Mouse (Mus musculus) olfactory bulb, adult 2 months (tissue): ENCODE results near the gene Eif3i. TPM values are rescaled to one million over a fixed set of nuclear protein-coding genes. Genes with fewer than 3 reads are reported as not detected.

ENCODE experiments used
- H3K27ac ChIP-seq: fragments of 200-500 bp; 2 replicates; pipeline ENCODE4 v1.5.1; 2012; ENCODE audit warnings: low read depth, low read length; ENCODE audit not compliant: insufficient read depth
- H3K4me1 ChIP-seq: fragments of 200-500 bp; 2 replicates; pipeline ENCODE4 v1.6.1; 2012; ENCODE audit warnings: low read length; ENCODE audit not compliant: control insufficient read depth, insufficient read depth
- H3K4me3 ChIP-seq: fragments of 200-500 bp; 2 replicates; pipeline ENCODE4 v1.5.1; 2012; ENCODE audit warnings: mild to moderate bottlenecking, low read depth, low read length, moderate library complexity; ENCODE audit not compliant: insufficient read depth
- CTCF ChIP-seq: fragments of 200-500 bp; IDR thresholded peaks from 2 replicates; pipeline ENCODE4 v1.5.1; 2012; ENCODE audit warnings: low read depth, mild to moderate bottlenecking, low read length, moderate library complexity; ENCODE audit not compliant: insufficient read depth
- POLR2A ChIP-seq: fragments of 200-500 bp; IDR thresholded peaks from 2 replicates; pipeline ENCODE4 v1.6.1; 2012; ENCODE audit warnings: mild to moderate bottlenecking, low read depth, low read length, moderate library complexity; ENCODE audit not compliant: insufficient read depth
- WGBS: fragments of 180-500 bp; shearing (Covaris S2); methylation state at CpG from one replicate; pipeline ENCODE4 v1.1.7; 2018; 5-methylcytosine and 5-hydroxymethylcytosine counted together
- polyA plus RNA-seq: library from polyadenylated mRNA; stranded (reverse); fragments of >200 nt; gene quantifications from 2 replicates; pipeline ENCODE4 v1.2.4, GENCODE M21; 2012; ENCODE audit warnings: low replicate concordance; ENCODE audit not compliant: missing spikeins, insufficient read depth, insufficient read length

Eif3i gene
- polyA plus RNA-seq, 1 experiment, result not detected

DNA sequence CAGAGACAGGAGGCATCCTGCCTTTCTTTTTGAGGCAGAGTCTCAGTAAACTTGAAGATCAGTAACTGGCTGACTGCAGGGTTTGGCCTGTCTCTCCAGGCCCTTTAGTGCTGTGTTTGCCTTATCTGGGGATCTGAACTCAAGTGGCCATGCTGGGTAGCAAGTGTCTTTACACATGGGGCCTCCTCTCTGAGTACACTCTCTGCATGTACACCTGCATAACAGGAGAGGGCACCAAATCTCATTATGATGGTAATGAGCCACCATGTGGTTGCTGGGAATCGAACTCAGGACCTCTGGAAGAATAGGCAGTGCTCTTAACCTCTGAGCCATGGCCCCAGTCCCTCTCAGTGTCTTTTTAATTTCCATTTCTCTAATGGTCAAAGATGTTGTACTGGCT lies 18.2 kb downstream of the Eif3i start:
- WGBS, result 88% methylated on average over 1 of the region's 1 CpGs
- Histone ChIP-seq H3K4me3 (no peak overlapping the region), H3K4me1 (peaks cover 5% of the 10 kb centered on the region; the same call in 1 of the 2 replicates), H3K27ac (no peak overlapping the region)
- TF ChIP-seq POLR2A (no peak), CTCF (no peak)

DNA sequence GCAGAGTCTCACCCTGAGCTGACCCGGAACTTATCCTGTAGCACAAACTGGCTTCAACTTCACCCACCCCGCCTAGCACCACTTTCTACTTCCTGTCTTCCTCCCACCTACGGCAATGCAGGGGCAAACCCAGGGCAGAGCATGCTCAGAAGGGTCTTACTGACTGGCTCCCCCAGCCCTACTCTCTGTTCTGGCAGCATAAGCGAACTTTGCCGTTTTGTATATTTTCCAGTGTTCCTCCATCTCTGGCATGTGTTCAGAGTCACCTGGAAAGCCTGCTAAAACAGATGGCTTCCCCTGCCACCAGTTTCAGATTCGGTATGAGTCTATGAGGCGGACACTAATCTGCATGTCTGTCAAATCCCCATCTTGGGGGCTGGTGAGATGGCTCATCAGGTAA lies 20.1 kb downstream of the Eif3i start:
- no peak overlapping the region for H3K27ac ChIP-seq
- no peak overlapping the region for H3K4me3 ChIP-seq
- 78% methylated on average over 7 of the region's 7 CpGs for WGBS
- H3K4me1 ChIP-seq, result peaks cover 8% of the 10 kb centered on the region; the same call in 1 of the 2 replicates
- no peak for TF ChIP-seq POLR2A
- no peak for TF ChIP-seq CTCF

DNA sequence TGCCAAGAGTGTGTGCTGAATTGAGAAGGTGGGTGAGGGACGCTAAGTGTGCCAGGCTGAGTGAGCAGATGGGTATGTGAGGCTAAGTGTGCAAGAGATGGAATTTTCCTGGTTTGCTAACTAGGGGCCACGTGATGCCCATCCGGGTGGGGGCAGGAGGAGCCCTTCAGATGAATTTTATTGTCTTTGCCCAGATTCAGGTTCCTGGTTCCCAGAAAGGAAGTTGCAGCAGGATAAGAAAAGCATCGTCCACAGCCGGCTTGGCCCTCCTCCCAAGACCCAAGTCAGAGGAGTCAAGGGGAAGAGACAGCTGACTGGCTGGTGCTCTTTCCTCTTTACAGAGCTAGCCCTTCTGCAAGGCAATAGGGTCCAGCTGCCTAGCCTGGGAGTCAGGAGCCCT lies 22.0 kb downstream of the Eif3i start, which contains the start of gene Fam167b:
Fam167b (minus strand) TSS at position 84 of the 400 bp plus-strand sequence.
- peaks cover 3% of the 10 kb centered on the region; the same call in 1 of the 2 replicates for H3K4me1 ChIP-seq
- 89% methylated on average over 5 of the region's 5 CpGs for WGBS
- no peak within 1 kb of the TSS for H3K27ac ChIP-seq
- TF ChIP-seq POLR2A (no peak), CTCF (no peak)
- no peak within 1 kb of the TSS for H3K4me3 ChIP-seq

DNA sequence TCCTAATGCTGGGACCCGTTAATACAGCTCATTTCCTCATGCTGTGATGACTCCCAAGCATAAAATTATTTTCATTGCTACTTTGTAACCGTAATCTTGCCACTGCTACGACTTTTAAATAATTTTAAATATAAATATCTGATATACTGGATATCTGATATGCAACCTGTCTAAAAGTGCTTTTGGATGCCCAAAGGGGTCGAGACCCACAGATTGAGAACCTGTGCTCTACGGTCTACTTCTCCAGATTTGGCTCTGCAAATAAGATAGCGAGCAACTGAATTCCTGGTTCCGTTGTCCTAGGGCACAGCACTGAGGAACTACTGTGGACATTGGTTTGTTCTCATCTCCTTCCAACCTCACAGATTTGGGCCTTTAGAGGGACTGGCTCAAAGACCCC lies 22.8 kb downstream of the Eif3i start:
- WGBS, result 89% methylated on average over 7 of the region's 7 CpGs
- H3K4me3 ChIP-seq, result no peak overlapping the region
- no peak overlapping the region for H3K27ac ChIP-seq
- TF ChIP-seq POLR2A (no peak), CTCF (no peak)
- H3K4me1 ChIP-seq, result peaks cover 3% of the 10 kb centered on the region; the same call in 1 of the 2 replicates

DNA sequence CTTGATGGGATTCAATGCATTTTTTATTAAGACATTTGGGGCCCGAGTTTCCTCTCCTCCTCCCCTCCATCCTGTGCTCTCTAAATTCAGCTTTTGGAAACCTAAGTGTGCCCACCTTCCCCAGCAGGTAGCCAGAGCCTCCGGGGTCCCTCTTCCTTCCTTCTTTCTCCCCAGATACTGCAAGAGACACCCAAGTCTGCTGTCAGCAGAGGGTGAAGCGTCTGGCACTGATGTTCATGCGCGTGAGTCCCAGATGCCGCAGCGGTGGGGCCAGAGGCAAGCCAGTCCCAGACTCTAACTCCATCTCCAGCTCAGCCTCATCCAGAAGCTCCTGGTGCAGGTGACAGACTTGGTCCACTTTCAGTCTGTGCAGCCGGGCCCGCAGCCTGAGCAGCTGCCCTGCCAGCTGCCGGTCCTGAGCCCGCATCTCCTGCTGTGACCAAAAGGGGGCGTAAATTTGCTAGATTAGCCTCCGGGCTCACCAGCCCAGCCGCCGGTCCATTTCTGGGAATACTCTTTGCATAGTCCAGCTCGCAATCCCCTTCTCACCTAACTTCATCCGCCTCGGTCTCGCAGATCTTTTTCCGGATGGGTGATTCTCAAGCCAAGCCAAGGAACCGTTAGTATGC lies 23.5 kb downstream of the Eif3i start:
- Histone ChIP-seq H3K4me3 (no peak overlapping the region), H3K27ac (no peak overlapping the region), H3K4me1 (peaks cover 3% of the 10 kb centered on the region; the same call in 1 of the 2 replicates)
- TF ChIP-seq POLR2A, result no peak
- TF ChIP-seq CTCF, result peak; percentile 43; the same call in 1 of the 2 replicates
- 27% methylated on average over 21 of the region's 21 CpGs for WGBS

DNA sequence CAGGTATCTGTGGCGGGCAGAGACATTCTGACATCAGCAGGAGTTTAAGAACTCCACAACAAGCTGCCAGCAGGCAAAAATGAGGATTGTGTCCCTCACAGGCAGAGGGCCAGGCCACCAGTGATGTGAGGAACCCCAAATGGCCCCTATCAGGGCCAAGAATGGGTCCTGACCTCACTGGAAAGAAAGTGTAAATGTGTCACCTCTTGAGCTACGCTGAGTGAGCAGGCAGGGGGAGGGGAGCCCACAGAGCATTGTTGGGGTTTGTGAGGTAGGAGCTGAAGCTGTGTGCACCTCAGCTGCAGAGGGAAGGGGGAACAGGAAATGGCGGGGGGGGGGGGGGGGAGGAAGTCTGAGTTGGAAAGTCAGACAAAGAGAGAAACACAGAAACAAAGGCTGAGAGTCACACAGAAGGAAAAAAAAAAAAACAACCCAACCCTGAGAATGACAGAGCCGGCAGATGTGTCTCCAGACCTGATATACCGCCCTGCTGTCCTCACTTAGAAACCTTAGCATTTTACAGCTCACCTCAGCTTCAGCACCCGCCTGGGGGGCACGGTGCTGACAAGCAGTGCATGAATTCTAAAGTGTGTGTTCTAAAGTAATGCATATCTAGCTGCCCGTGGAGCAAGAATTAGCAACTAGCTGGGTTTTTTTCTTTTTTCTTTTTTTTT lies 25.1 kb downstream of the Eif3i start:
- WGBS, result 62% methylated on average over 8 of the region's 8 CpGs
- TF ChIP-seq CTCF (no peak), POLR2A (no peak)
- H3K27ac ChIP-seq, result no peak overlapping the region
- H3K4me1 ChIP-seq, result peaks cover 3% of the 10 kb centered on the region; the same call in 1 of the 2 replicates
- no peak overlapping the region for H3K4me3 ChIP-seq

DNA sequence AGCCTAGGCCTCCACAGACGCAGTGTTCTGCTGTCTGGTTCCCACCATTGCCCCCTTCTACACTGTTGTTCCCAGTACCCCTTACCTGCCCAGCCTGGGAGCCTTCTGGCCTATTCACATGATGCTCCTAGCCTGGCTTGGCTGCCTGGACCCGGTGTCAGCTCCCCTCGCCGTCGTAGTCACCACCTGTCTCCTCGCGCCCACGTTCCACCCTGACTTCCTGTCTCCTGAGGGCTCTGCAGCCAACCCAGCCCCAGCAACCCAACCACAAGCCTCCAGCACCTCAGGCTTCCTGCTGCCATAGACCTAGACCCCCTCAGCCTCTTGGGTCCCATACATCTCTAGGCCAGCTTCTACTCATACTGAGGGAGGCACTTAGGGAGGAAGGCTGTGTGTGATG lies 27.0 kb downstream of the Eif3i start, which contains the start of gene Lck:
Lck (minus strand) TSS at position 212 of the 400 bp plus-strand sequence.
- WGBS, result 94% methylated on average over 8 of the region's 8 CpGs
- Histone ChIP-seq H3K27ac (no peak within 1 kb of the TSS), H3K4me1 (peaks cover 3% of the 10 kb centered on the region; the same call in 1 of the 2 replicates), H3K4me3 (no peak within 1 kb of the TSS)
- TF ChIP-seq POLR2A, result no peak
- TF ChIP-seq CTCF, result no peak

DNA sequence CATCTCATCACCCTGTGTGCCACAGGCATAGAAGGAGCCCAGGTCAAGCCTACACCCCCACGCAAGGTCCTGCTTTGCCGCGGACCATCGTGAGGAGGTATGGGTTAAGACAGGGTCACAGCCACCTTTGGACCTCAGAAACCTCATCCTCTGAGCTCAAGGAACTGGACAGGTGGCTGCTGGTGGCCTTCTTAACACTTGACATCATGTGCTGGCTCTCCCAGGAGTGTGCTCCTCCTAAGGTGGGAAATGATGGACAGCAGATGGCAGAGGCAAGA lies 27.4 kb downstream of the Eif3i start:
- H3K4me1 ChIP-seq, result peaks cover 3% of the 10 kb centered on the region; the same call in 1 of the 2 replicates
- TF ChIP-seq POLR2A (no peak), CTCF (no peak)
- no peak overlapping the region for H3K4me3 ChIP-seq
- H3K27ac ChIP-seq, result no peak overlapping the region
- WGBS, result 100% methylated on average over 4 of the region's 4 CpGs
